Mouse (Mus musculus): ENCODE measurements around the gene Bcl2. TPM values are rescaled to one million over a fixed set of nuclear protein-coding genes. Genes with fewer than 3 reads are reported as not detected.
A peak's percentile ranks its signal among the peaks of the same experiment; 100 is the strongest.

Bcl2 gene
- total RNA-seq, 2 experiments from 2014 or later, result 13.6 to 16.0 TPM

DNA sequence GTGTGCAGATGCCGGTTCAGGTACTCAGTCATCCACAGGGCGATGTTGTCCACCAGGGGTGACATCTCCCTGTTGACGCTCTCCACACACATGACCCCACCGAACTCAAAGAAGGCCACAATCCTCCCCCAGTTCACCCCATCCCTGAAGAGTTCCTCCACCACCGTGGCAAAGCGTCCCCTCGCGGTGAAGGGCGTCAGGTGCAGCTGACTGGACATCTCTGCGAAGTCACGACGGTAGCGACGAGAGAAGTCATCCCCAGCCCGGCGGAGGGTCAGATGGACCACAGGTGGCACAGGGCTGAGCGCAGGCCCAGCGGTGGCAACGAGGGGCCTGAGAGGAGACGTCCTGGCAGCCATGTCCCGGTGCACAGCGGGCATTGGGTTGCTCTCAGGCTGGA, 1.7 kb downstream of the Bcl2 start:
- DNase-seq, result peak; percentile 76

DNA sequence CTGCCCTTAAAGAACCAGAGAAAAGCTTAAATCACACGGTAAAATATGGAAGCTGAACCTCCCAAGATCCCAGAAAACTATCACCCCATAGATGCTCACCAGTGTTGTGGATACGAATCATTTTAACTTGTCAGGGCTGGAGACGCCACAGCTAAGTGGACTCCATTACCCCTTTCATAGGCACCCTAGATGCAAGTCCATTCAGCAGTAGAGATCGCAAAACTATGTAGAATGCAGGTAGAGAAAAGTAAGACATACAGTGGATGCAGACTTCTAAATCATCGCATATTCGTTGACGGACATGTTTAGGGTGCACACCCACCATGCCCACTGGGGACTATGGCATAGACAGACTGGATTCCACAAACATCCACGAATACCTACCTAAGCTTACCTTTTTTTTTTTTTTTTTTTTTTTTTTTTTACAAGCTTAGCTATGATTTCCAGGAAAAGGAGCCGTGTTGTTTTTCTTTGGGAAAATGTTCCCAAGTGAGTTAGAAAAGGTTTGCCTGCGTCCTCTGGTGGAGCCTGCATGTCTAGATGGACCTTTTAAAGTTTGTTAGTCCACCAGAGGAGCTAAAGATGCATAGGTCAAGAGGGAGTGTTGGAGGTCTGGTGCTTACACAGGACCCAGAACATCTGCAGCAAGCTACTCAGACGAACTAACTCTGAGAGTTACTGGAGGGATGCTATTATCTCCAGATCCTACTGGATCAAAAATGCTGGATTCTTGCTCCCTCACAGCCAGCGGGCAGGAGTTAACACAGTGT, 2.5 kb downstream of the Bcl2 start:
- DNase-seq, result no peak

DNA sequence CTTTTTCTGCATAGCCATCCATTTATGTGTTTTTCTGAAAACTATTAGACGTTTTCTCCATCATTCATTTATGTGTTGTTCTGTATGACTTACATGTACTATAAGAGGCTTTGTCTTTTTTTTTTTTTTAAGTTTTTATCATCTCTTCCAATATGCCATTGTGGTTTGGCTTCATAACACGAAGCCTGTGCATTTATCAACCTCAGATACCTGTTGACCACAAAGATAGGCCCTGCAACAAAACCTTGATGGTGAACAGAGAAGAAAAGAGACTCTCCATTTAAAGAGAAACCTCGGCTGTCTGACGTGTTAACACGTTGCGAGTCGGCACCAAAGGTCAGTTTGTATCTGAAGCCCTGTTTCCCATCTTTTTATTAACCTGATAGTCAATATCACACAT, 3.9 kb downstream of the Bcl2 start:
- no peak for DNase-seq

DNA sequence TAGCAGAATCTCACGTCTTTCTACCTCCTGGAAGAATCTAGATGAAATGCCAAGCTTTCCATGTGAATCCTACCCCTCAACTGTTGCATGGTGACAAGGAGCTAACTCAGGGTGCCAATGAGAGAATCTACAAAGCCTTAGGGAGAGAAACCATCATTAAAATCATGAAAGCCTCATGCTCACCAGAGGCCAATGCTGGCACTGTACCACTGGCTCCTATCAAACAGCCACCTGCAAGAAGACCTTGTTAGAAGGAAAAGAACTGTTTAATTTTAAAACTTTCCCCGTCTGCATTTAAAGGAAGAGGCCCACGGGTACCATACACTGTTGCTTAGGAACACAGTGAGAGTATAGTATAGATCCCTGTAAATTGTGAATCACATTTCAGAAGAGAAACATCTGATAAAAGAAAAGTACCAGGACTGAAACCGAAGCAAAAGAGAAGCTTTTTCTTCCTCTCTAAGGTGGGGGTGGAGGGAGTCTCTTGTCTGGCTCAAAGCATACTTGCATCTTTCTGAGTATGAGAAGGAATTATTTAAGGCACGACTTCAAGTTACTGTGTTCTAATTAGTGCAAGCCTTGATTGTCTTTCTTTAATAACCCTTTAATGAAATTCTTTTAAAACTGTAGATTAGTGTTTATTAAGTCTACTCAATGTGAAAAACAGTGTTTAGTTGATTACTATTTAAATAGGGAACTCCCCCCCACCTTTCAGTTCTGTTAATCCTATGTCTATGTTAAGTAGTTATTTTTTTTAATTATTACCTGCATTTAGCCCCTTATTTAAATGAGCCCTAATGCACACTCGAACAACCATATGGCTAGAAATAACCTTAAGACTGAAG, 6.8 kb downstream of the Bcl2 start:
- no peak for DNase-seq

DNA sequence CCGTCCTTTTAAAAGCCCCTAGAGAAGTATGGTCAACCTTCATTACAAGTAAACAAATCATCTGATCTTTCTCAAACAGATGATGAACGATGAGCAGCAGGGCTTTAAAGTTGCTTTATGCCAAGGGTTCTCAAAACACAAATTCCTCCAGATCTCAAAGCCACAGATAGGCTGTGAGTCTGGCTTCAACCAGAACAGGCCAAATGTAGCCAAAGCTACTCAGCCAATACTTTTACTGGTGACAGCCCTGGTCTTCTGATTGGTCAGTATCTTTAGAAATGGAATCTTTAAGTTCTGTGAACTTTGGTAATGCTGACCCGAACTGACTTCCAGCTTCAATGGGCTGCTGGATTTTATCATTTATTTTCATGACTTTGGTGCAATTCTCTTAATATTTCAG, 10.9 kb downstream of the Bcl2 start:
- no peak for DNase-seq

DNA sequence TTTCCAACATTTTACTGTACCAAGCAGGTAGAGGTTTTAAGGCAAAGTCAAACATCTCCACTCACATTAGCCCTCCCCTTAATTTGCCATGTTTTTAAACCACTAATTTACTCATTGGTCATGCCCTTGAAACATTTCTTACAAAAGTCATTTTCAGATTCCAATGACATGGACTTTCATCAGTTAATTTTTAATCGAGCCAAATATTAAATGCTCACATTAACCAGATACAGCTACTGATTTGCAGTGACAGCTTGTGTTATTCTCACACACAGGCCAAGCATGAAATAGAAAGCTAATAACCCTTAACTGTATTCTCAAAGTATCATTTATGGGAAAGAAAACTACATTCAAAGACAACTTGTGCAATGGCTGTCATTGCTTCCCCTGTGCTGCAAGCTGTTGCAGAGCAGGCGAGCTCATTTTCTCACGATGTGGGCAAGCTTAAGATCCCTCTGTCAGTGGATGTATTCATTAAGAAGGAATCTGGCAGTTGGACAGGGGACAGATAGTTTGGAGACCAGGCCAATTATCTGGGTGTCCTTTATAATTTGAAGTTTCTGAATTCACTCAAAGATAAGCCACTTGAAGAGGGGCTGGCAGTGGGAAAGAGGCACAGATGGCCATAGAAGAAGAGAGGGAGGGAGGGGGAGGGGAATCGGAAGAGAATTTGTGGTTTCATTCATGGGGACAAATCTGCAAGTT, 11.5 kb downstream of the Bcl2 start:
- DNase-seq, result no peak

DNA sequence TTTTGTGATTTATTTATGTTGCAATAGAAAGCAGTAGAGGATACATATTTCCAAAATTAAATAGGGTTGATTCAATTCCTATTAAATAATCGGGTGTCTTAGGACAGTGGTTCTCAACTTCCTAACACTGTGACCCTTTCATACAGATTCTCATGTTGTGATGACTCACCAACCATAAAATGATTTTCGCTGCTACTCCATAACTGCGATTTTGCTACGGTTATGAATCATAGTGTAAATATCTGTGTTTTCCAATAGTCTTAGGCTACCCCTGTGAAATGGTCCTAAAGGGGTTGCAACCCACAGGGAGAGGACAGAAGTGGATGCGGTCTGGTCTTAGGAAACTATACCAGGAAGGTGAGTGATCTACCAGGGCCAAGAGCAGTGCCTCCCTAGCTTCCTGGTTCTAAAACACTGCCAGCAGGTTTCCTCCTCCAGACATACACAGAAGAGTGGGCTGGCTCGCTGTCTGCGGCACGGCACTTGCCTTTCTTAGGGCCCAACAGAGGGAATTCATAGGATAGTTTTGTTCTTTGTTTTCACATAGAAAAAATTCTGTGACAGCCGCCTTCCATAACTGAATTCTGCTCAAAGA, 13.5 kb downstream of the Bcl2 start:
- no peak for DNase-seq

DNA sequence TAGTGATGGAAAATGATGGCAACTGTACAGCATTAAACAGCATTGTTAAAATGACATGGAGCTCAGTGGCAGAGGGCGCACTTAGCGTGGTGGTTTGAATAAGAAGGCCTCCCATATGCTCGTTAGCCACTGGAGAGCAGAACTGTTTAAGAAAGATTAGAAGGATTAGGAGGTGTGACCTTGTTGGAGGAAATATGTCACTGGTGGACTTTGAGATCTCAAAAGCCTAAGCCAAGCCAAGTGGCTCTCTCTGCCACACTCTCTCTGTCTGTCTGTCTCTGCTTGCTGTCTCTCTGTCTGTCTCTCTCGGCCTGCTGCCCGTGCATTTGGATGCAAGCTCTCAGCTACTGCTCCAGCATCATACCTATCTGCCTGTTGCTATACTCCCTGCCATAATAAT, 17.6 kb downstream of the Bcl2 start:
- no peak for DNase-seq

DNA sequence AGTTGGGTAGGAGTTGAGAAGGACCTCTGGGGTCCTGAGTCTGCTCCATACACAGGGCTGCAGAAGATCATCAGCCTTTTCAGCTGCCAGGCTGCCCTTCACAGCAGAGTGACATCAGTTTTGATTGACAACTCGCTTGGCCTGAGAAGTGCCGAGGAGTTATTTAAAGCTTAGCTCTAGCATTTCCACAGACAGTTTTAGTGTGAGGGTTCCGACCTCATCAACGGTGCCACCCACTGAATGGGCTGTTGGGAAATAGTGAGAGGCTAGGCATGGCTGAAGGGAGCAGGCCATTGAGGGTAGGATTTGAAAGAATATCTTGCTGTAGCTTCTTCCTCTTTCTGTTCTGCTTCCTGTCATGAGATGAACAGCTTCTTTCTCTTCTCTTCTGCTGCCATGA, 18.4 kb downstream of the Bcl2 start:
- no peak for DNase-seq

DNA sequence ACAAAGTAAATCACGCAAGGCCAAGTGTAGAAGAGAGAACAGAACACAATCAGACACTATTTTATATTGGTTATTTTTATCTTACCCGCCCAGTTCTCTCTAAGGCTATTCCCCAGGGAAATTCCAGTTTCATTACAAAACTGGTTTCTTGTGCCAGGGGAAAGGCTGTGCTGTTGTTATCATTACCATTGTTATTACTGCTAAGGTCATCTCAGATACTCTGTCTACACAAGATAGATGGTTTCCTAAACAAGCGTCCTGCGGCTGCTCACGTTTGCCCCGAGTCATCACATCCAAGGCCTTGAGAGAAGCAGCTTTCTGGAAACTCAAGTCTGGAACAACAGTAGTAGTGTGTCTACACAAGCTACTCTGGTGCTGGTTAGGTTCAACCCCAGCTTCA, 19.8 kb downstream of the Bcl2 start:
- no peak for DNase-seq

DNA sequence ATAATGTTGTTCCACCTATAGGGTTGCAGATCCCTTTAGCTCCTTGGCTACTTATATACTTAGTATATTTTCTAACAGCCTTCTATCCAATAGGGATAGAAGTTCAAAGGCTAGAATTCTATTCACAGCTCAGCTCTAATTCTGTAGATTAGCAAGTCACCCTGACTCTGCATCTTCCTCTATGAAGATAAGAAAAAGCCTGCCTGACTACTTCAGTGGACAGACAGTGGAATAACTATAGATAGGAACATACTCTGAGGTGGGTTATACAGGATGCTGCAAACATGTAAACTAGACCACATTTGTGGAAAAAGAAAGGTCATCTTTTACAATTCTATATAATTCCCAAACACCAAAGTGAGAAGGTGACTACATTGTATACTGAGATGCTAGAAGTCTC, 21.5 kb downstream of the Bcl2 start:
- no peak for DNase-seq

DNA sequence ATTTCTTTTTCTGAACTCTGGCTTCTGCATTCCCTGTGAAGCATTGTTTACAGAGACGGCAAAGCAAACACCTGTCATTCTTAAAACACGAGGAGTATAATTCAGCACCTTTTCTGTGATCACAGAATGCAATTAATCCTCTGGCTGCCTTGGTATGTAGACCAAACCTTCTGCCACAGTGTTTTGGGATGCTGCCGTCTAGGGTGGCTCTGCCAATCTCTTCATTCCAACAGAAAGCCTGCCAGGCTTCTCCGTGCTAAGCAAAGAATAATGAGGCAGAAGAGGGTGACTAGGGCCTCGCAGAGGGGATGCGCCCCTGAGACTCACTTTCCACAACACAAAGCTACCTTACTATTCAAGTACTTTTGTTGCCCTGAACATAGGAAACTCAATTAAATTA, 23.2 kb downstream of the Bcl2 start:
- no peak for DNase-seq

DNA sequence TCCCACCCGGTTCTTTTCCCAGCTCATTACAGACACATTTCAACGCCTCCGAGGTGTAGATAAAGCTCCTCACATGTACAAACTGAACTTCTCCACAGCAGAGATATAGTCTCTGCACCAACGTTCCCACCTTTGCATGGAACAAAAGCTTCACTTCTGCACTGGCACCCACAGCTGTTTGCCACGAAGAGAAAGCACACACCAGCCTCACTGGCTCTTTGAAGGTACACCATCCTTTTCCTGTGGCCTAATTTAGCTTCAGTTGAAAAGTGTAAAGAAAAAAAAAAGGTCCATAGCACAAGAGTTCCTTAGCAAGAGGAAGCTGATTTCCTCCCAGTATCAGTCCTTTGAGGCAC, 25.9 kb downstream of the Bcl2 start:
- DNase-seq, result no peak

DNA sequence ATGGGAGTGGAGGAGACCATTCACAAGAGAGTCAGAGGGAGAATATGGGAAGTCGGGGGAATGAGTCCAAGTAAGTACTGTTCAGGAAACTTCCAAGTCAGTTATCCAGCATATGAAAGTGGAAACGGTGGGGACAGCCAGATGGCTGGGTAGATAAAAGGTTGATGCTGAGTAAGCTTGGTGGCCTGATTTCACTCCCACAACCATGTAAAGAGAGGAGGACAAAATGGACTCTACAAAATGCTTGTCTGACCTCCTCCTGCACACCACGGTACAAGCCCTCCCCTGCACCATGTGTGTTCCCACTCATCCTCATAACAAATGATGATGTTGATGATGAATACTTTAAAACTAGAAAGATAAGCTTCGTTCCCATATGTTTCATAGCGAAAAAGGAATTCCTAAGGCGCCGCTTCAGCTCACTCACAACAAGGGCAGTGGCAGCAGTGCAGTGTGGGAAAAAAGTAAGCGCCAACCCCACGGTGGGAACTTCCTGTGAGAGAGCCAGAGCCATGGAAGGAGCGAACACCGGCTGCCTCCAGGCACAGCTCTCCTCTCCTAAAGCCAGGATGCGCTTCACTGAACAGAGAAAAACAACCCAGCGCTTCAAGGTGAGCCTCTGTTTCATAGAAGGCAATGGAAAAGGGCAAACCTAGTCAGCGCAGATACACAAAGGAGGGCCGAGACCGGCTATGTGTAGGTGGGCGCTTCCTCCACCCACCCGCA, 26.5 kb downstream of the Bcl2 start:
- DNase-seq, result peak; percentile 21

DNA sequence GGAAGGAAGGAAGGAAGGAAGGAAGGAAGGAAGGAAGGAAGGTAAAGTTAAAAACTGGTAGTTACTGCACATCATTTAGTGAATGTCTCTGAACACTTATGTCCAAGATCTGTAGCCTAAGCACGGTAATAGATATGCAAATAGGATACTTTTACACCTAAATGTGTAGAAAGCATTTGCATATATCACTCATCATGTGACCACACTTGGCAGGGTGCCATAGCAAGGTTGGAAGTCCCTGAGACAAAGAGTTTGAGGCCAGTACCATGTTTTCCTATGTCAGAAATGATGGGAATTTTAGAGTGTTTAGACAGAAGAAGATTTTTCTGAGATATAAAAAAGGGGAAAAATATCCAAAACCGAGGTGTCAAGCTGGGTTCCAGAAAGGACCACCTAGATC, 28.4 kb downstream of the Bcl2 start:
- no peak for DNase-seq

DNA sequence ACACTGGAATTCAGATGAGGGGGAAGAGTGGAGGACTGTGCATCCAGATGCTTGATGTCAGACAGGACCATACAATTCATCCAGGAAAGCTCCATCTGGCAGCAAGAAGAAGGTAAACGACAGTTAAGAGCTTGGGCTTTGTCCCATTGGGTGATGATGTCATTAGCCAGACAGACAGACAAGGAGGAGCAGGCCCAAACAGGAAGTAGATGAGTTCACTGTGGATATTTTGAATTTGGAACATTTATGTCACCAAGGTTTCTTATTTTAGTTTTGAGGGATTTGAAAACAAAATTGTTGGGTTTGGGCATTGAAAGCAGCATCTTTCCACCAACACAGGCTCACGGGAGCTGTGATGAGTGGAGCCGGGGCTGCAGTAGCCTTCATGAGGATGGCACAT, 29.5 kb downstream of the Bcl2 start:
- DNase-seq, result no peak

DNA sequence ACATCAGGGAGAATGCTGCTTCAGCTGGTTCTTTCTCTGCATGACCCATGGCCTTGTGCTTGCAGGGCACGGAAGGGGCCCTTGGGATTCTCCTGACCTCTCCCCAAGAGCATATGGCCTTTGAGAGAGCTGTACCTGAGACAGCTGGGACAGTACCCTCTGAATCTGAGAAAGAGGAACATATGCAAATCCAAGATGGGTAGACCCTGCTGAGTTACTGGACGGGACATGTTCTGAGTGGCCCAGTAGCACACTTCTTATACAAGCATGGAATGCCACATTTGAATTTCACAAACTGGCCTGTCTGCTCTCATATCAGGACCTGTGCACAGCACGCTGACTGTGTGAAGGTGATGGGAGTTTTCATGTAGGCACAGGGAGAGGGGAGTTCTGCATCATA, 31.2 kb downstream of the Bcl2 start:
- DNase-seq, result no peak

DNA sequence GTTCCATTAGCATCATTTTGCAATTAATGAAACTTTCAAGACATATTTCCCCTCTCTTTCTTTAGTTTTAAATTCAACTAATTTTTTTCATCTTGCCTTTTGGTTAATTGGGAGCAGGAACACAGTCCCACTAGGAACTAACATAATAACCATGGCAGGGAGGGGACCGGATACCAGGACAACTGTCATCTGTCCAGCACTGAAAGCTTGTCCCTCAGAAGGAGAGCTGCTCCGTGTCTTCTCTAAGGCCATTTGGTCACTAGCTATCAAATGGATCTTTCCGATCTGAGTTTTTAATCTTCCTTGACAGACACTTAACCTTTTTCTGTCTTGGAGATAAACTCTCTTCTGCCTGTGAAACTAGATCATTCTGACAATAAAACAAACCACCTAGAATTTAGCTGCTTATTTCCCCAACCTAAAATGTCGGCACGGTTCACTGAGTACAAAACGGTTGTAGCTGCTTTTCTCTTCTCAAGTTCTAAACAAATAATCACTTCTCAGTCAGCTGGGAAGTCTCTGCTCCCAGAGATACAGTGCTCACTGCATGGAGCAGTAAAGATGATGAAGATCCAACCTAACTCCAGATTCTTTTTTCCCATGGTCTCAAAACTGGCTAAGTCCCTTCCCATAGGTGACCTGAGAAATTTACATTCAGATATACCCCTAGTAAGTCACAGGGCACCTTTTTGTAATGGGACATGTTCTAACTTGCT, 34.1 kb downstream of the Bcl2 start:
- no peak for DNase-seq

DNA sequence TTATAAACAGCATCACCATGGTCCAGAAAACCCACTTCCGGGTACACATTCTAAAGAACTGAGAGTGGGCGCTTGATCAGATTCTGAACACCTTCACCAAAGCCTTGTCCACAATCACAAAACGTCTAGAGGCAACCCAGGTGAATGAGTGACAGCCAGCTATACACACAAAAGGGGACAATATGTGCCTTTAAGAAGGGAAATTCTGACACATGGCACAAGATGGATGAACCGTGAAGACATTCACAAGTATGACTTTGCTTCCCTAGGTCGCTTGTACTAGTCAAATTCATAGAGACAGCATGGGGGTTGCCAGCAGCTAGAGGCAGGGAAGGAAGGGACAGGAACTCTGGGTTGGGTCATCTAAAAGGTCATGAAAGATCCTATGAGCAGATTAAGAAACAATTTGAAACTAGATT, 36.0 kb downstream of the Bcl2 start:
- DNase-seq, result no peak

DNA sequence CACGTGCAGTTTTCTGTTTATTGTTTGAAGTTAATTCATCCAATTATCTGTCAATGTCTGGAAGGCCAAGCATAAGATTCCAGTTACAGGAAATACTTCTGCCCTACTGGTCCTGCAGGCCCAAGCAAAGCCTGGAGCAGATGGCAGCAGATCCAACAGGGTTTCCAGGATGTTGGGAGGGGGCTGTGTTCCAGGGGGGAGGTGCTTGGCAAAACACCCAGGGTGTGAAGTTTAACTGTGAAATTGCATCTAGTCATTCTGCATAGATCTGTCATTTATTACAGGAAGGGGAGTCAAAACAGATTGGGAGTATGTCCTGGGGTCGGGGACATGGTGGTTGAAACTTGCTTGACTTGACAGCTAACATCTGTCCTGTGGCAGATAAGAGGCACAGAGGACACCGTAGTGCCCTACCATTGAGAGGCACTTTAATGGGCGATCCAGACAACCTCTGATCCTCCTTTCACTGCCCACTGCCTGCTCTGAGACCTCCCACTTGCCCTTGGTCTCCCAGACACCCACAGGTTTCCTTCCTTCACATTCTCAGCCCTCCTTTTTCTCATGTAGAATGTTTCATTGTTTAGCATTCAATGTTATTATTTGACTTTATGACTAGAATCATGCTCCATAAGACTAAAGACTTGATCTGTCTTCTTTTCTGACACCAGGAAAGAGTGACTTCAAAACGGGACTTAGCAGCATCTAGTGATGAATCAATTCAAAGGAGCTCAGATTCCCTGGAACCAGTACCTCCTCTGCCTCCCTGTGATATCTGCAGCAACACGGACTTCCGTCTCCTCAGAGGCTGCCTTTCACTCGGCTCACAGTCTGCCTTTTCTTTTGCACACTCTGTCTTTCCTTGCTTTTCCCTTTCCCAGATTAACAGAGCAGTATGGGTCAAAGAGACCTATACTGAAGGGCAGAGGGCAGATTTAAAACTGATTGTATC, 47.7 kb downstream of the Bcl2 start:
- DNase-seq, result peak; percentile 49

DNA sequence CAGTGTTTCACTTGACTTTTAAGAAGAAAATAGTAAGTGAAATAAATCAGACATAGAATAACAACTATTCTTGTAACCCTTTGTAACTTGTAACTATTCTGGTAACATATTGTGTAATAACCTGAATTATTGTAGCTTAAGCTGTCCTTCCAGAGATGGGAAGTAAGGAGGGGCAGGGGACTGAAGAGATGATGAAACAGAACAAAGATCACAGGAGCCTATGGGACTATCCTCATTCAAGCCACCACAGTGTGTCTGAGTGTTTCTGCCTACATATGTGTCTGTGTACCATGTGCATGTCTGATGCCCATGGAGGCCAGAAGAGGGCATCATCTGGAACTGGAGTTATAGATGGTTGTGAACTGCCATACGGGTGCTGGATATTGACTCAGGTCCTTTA, 49.1 kb downstream of the Bcl2 start:
- DNase-seq, result no peak

Data from heart, postnatal 4 days (tissue).